Mouse (Mus musculus) liver, adult (tissue): Measurements from ENCODE around the gene Rbm28.

Source experiments
- GATA4 ChIP-seq: IDR thresholded peaks from 2 replicates; pipeline ENCODE4 v1.6.1; 2014; ENCODE audit warnings: mild to moderate bottlenecking, low read length; ENCODE audit not compliant: insufficient replicate concordance

Rbm28 gene

DNA sequence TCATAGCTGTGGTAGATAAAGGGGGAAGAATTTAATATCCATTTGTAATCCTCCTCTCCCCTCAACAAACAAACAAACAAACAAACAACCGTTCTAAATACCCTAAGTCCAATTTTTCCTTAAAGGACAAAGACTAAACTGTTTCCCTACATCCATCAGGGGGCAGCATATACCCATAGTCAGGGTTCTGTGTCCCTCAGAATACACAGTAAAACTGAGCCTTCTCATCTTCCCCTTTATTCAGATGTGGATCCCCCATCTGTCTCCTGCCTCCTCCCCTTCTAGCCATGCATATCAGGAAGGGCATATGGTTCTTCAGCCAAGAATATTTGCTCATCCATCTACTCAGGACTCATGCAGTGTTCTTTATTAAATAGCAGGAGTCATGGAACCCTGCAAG is 1.4 kb upstream of the Rbm28 start:
- no peak for TF ChIP-seq GATA4

DNA sequence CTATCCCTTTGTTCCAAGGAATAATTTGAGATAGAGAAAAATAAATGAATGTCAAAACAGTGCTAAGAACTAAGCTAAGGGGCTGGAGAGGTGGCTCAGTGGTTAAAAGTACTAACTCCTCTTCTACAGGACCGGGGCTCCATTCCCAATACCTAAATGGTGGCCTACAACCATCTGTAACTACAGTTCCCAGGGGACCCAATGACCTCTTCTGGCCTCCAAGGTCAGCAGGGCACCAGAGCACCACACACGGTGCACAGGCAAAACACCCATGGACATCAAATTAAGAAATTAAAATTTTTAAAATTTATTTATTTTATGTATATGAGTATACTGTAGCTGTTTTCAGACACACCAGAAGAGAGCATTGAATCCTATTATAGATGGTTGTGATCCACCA is 4.0 kb downstream of the Rbm28 start:
- TF ChIP-seq GATA4, result no peak

DNA sequence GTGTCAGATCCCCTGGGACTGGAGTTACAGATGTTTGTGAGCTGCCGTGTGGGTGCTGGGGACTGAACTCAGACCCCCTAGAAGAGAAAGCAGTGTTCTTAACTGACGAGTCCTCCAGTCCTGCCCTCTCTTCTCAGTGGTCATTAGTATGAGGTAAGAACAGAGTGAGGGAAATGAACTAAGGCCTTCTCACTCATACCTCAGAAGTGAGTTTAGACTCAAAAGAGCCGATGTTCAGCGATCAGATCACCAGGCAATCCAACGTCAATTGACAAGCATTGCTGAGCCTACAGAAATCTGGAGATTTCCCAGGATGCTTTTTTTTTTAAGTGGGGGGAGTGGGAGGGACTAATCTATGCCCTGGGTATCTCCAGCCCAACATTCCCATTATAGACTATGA is 8.5 kb downstream of the Rbm28 start:
- TF ChIP-seq GATA4, result no peak

DNA sequence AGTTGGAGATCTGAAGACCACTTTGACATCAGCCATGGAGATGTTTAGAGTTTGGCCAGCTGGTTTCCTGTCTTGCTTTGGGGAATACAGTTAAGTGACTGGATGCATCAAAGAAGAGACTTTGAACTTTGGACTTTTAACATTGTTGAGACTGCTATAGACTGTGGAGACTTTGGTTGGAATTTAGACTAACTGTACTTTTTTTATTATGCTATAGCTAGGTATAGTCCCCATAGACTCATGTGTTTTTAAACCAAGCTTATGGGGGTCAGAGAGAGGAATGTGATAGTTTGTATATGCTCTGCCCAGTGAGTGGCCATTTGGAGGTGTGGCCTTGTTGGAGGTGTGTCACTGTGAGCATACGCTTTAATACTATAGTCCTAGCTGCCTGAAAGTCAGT is 14.8 kb downstream of the Rbm28 start:
- TF ChIP-seq GATA4, result no peak

DNA sequence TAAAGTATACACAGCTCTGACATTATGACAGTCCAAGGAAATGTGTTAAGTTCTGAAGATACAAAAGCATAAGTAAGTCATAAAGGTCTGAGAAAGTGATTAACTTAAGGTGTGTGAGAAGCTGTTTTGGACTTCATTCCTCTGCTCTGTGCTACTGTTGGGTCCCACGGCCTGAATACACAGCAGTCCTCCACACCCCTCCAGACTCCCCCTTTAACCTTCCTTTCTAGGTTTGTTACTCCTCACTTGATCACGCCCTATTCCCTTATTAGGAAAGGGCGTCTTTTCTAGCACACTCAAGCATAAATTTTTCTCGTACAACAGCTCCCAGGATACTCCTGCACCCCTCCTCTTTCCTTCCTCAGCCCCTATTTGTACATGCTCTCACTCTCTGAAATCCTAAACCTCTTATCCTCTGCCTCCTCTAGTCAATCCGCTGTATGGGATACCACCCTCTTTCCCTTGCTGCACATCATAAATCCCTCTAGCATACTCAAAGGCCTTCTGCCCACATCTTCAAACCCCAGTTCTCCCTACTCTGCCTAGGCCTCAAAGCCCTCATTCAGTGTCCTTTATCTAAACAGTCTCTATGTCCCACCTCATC is 17.3 kb downstream of the Rbm28 start:
- no peak for TF ChIP-seq GATA4

DNA sequence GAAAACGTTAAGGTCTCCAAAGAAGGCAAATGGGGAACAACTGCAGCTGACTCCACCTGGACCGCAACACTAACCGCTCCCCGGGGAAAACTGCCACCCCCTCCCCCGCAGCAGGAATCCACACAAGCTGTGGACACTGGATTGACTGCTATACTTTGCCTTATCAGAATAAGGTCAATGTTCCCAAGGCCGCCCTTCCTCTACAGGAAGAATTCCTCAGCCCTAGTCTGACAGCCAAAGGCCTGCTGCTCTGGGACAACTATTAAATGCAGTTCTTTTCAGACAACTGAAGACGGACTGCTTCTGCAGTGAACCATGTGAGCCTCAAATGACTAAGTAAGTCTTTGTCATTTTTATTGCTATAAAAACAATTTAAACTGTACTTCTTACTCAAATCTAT is 18.2 kb downstream of the Rbm28 start:
- peak; percentile 80; the same call in 1 of the 2 replicates for TF ChIP-seq GATA4

DNA sequence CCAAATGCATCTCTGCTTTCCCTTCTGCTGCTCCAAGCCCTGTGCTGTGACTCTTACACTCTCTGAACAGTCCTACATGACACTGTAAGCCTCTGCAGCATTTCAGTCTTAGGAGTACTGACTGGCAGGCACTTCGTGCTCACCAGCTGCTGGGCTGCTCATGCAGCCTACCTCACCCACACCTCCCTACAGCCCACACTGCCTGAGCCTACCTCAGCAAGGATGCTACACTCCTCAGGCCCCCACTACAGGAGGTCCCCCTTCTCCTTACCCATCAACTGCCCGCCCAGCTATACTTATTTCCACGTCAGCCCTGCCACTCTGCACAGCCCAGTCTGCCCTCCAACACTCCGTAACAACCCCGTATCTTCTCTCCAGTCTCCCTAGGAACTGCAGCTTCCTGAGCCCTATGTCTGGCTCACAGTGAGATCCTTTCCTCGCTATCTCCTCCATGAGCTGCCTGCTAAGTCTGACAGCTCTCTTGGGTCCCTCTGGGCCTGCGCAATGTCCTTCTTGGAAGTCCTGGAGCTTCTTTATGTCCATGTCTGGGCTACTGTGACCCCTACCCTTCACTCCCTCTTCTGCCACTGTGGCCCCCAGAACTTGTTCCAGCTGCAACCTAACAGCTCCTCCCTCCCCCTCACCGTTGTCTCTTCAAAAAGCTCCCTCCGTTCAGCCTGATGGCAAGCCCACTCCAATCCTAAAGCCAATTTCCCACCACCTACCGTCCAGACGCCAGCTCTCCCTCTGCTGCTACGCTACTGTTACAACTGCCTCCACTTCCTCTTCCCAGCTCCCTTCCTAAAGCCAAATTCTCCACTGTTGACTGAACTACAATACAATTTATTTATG is 19.1 kb downstream of the Rbm28 start:
- TF ChIP-seq GATA4, result no peak

DNA sequence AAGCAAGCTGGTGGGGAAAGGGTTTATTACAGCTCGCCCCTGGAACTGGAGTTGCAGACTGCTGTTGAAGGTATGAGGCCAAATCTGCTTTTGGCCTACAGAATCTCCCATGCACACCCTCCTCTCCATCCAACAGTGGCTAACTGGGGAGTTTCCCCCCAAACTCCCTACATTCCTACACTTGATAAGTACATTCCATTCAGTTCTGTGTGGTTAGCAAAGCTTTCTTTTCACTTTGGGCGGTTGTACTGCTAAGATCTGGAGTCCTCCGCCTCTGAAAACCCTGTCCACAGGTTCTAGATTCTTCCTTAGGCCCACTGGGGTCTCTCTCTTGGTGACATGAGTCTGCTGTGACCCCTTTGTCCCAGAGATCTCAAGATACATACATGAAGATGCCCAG is 19.8 kb downstream of the Rbm28 start:
- no peak for TF ChIP-seq GATA4

DNA sequence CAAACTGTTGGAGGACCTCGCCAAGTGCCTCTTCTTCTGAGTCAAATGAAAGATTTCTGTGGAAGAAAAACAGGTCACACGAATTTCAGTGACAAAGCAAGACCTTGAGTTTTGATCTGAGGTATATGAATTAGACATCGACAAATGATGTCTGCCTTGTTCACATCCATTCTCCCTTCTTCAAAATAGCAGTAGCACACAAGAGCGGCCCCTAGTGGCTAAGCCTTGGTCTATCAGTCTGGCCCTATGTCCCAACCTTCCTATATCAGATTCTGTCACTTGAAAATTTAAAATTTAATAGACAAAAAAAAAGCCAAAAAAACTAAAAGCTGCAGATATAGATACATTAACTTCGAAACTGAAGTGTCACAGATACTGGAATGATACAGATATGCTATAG is 21.2 kb downstream of the Rbm28 start:
- TF ChIP-seq GATA4, result no peak

DNA sequence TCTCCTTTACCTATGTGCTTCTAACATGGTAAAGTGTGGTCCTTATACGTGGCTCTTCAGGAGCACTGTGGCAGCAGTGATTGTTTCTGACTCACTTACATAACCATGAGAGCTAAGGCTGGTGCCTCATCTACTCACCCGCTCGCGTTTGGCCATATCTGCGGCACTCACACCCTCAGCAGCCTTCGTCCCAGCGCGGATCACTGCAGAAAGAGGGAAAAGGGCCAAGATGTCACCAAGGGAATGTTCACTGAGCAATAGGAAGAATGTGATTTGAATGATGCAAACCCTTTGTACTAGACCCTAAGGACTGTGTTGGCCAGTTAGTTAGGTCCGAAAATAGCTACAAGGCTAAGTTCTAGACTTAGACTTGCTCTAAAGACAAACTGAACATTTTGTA is 27.4 kb downstream of the Rbm28 start:
- no peak for TF ChIP-seq GATA4

DNA sequence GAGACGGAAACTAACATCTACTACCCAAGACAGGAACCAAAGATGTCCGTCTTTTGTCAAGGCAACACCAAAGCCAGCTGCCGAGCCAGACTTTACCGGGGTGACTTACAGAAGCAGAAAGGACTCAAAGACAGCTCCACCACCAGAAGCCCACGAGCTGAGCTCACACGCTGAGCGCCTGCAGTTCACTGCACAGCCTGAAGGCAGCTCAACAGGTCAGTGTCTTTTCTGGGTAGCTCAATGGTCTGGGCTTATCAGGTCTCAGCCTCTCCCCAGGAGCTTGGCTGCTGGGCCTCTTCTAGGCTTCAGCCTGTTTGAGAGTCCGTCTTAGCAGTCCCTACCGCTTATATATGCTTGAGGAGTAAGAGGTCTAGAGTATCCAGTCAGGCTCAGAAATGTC is 31.7 kb downstream of the Rbm28 start:
- TF ChIP-seq GATA4, result no peak

DNA sequence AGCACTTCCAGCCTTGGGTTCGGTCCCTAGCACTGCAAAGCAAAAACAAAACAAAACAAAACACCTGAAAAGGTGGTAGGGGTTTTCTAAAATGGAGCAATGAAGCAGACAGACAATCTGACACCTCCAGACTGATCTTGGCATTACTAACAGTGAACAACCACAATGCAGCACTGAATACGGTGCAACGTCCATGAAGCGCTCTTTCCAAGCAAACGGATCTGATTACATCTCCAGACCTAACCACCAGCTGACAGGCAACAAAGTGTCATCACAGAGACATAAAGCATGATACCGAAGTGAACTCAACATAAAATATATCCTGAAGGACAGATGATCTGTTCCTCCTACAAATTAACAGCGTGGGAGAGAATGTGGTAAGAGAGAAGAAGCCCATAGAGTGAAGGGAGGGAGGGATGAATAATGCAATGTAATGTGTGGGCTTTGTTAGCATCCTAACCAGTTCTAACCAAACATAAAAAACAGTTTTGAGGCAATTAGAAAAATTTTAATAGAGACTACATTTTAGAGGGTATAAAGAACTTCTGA is 37.9 kb downstream of the Rbm28 start:
- no peak for TF ChIP-seq GATA4

DNA sequence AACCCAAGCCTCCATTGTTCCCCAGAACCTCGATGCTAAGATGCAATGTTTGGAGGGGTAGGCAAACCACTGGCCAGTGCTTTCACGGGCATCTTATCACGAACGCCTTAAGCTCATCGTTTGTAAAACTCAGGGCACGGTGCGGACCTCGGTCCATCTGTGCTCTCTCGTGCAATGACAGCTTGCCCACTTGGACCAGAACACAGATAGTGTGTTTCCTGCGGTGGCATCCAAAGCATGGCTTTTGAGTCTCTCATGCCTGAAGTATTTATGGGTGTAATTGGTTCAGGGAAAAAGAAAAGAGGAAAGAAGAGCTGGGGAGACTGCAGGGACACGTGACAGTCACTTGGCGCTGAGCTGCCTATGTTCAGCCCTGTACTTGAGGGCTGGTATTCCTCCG is 44.8 kb downstream of the Rbm28 start:
- TF ChIP-seq GATA4, result no peak

DNA sequence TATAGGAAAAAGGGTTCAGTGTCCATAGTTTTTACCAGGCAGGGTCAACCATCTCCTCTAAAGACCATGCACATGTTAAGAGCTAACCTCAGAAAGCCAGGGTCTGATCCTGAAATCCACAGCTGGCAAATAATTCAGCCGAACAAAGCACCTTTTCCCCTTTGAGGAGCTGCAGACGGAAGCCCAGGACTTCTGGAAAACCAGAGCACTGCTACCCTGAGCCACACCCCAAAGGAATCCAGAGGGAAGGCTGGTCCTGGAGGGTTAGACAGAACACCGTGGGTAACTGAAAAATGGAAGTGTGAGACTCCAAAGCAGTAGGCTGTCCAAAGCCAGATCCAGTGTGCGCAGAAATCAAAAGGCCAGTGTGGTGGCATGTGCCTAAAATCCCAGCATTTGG is 45.8 kb downstream of the Rbm28 start:
- TF ChIP-seq GATA4, result no peak

DNA sequence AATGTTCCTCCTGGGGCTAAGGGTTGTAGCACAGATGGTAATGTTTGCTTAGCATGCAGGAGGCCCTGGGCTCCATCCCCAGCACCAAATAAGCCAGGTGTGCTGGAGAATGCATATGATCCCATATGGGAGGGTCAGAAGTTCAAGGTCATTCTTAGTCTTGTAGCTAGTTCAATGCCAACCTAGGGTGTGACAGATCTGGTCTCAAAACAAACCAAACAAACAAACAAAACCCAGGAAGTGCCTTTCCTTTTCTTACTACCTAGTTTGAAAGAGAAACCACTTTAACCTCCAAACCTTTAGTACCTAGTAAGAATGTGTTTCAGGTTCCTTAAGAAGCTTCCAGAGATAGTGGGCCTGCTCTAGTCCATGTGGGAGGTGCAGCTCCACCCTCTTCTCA is 46.6 kb downstream of the Rbm28 start:
- no peak for TF ChIP-seq GATA4

DNA sequence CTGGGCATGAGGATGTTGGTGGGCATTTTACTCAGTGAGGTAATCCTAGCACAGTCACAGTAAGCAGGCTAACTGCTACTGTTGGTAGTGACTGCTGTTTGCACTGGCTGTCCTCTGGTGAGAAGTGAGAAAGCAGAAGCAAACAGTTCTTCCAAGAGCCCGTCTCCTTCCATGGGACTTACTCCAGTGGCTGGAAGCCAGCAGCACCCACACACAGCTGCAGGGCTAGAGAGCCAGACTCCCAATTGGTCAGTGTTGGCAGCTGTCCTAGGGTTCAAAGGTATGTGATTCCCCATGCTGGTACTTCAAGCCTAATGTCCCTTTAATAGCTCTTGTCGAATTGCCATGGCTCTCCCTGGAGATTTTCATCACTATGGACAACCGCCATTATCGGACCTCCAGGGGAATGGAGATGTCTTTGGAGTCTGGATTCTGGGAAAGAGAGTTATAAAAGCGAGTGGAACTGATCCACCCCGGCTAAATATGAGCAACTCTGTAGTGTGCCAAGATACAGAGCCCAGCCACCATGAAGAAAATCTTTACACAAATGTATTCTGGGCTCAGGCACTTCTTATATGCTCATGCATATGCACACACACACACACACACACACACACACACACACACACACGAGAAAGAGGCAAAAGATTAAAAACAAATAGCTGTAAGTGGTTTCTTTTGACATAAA is 47.2 kb downstream of the Rbm28 start:
- no peak for TF ChIP-seq GATA4
